Mouse (Mus musculus) limb, embryonic 15.5 days (tissue): ENCODE measurements around the gene Ccdc12. TPM values are rescaled to one million over a fixed set of nuclear protein-coding genes. Genes with fewer than 3 reads are reported as not detected.

Source experiments
- ATAC-seq: fragments of 200-750 bp; cut with Nextera tagmentation; 2 replicates; pipeline ENCODE4 v1.8.0; 2017; ENCODE audit warnings: low read depth, moderate TSS enrichment; ENCODE audit not compliant: insufficient number of reproducible peaks, low FRiP score, low TSS enrichment
- H3K27ac ChIP-seq: fragments of 300-500 bp; sonication (generic); 2 replicates; pipeline ENCODE4 v1.5.1; 2015; ENCODE audit warnings: moderate library complexity, mild to moderate bottlenecking, inconsistent platforms
- H3K27me3 ChIP-seq: fragments of 300-500 bp; sonication (generic); 2 replicates; pipeline ENCODE4 v1.6.1; 2015; ENCODE audit warnings: inconsistent platforms
- H3K36me3 ChIP-seq: fragments of 300-500 bp; sonication (generic); 2 replicates; pipeline ENCODE4 v1.6.1; 2015; ENCODE audit warnings: inconsistent platforms
- H3K4me1 ChIP-seq: fragments of 300-500 bp; sonication (generic); 2 replicates; pipeline ENCODE4 v1.6.1; 2015; ENCODE audit warnings: inconsistent platforms
- H3K4me2 ChIP-seq: fragments of 300-500 bp; sonication (generic); 2 replicates; pipeline ENCODE4 v1.6.1; 2015; ENCODE audit warnings: mild to moderate bottlenecking, inconsistent platforms
- H3K4me3 ChIP-seq: fragments of 300-500 bp; sonication (generic); 2 replicates; pipeline ENCODE4 v1.5.1; 2015; ENCODE audit warnings: mild to moderate bottlenecking, inconsistent platforms
- H3K9ac ChIP-seq: fragments of 300-500 bp; sonication (generic); 2 replicates; pipeline ENCODE4 v1.6.1; 2015; ENCODE audit warnings: inconsistent platforms
- H3K9me3 ChIP-seq: fragments of 300-500 bp; sonication (generic); 2 replicates; pipeline ENCODE4 v1.6.1; 2016; ENCODE audit warnings: inconsistent platforms
- WGBS: fragments of 180-500 bp; shearing (Covaris S2); methylation state at CpG from one replicate; pipeline ENCODE4 v1.1.7; 2015; 5-methylcytosine and 5-hydroxymethylcytosine counted together
- polyA plus RNA-seq: library from polyadenylated mRNA; unstranded; fragments of >200 nt; fragmentation: Nextera tagmentation; extraction: Ambion mirVana; gene quantifications from 2 replicates; pipeline ENCODE4 v1.2.1, GENCODE M21; 2015

Ccdc12 gene
- polyA plus RNA-seq, 1 experiment from 2014 or later, result 116 TPM

GRCm38 (mm10) chr9:110665912-110666311, 9.6 kb downstream of the Ccdc12 start:
- H3K9me3 ChIP-seq, result no peaks in the 10 kb centered on the region
- no peak for ATAC-seq
- no peaks in the 10 kb centered on the region for H3K4me1 ChIP-seq
- H3K27me3 ChIP-seq, result no peaks in the 10 kb centered on the region
- no peak overlapping the region for H3K4me3 ChIP-seq
- no peak overlapping the region for H3K27ac ChIP-seq
- WGBS, result 18% methylated on average over 4 of the region's 4 CpGs
- H3K4me2 ChIP-seq, result no peak overlapping the region
- no peaks in the 10 kb centered on the region for H3K36me3 ChIP-seq
- H3K9ac ChIP-seq, result no peak overlapping the region

GRCm38 (mm10) chr9:110666374-110666773, 10.1 kb downstream of the Ccdc12 start:
- no peak for ATAC-seq
- 52% methylated on average over 8 of the region's 8 CpGs for WGBS
- H3K9me3 ChIP-seq, result no peaks in the 10 kb centered on the region
- no peak overlapping the region for H3K4me3 ChIP-seq
- H3K4me2 ChIP-seq, result no peak overlapping the region
- H3K27me3 ChIP-seq, result no peaks in the 10 kb centered on the region
- no peaks in the 10 kb centered on the region; the same call in 1 of the 2 replicates for H3K4me1 ChIP-seq
- no peaks in the 10 kb centered on the region for H3K36me3 ChIP-seq
- no peak overlapping the region for H3K9ac ChIP-seq
- H3K27ac ChIP-seq, result no peak overlapping the region

DNA sequence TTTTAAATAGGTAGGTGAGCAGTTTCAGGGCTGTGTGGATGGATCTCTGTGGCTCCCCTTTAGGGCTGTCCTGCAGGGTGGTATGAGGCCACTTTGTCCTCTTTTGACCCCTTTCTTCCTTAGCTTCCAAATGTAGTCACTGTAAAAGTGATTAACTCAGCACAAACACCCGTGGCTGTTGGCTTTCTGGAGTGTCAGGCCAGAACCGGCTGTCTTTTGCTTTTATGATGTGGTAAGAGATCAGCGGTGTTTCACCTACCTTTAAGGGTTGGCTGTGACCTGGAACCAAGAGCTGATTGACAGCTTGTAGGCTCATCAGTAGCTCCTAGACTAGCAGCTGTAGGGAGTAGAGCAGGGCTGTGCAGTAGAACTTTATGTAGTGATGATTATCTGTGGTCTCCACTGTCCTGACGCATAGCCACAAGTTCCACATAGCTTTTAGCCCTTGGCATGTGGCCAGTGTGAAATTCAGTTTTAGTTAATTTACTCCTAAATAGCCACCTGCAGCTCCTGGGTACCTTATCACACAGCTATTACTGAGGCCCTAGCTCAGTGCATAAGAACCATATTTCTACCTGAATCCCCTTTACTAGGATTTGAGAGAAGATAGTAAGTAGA, 11.0 kb downstream of the Ccdc12 start:
- Histone ChIP-seq H3K36me3 (no peaks in the 10 kb centered on the region), H3K4me2 (no peak overlapping the region), H3K4me3 (no peak overlapping the region), H3K9me3 (no peaks in the 10 kb centered on the region), H3K27me3 (no peaks in the 10 kb centered on the region), H3K4me1 (no peaks in the 10 kb centered on the region; the same call in 1 of the 2 replicates), H3K27ac (no peak overlapping the region), H3K9ac (no peak overlapping the region)
- ATAC-seq, result no peak
- 47% methylated on average over 4 of the region's 4 CpGs for WGBS

GRCm38 (mm10) chr9:110668601-110669293, 12.4 kb downstream of the Ccdc12 start:
- no peaks in the 10 kb centered on the region for H3K9me3 ChIP-seq
- no peak for ATAC-seq
- no peaks in the 10 kb centered on the region for H3K27me3 ChIP-seq
- no peak overlapping the region for H3K4me2 ChIP-seq
- H3K36me3 ChIP-seq, result no peaks in the 10 kb centered on the region
- no peak overlapping the region for H3K27ac ChIP-seq
- no peaks in the 10 kb centered on the region; the same call in 1 of the 2 replicates for H3K4me1 ChIP-seq
- no peak overlapping the region for H3K9ac ChIP-seq
- WGBS, result 92% methylated on average over 6 of the region's 6 CpGs
- no peak overlapping the region for H3K4me3 ChIP-seq

DNA sequence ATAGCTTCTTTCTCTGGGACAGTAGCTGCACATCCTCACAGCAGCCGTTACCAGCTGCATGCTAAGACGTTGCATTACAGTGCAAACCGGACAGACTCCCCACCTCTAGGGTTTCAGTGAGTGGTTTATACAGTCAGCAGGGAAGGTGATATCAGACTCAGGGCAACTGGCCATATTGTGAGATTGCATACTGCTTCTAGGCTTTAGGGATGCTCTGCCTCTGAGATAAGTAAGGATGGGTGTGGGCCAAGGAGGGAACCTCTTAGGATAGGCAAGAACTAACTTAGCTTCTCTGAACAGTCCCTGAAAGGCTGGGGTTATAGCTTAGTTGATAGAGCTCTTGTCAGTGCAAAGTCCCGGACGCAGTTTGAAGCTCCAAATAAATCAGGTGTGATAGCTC, 13.5 kb downstream of the Ccdc12 start:
- no peaks in the 10 kb centered on the region for H3K36me3 ChIP-seq
- H3K4me3 ChIP-seq, result no peak overlapping the region
- H3K9ac ChIP-seq, result no peak overlapping the region
- H3K27ac ChIP-seq, result no peak overlapping the region
- no peaks in the 10 kb centered on the region for H3K27me3 ChIP-seq
- no peak for ATAC-seq
- H3K9me3 ChIP-seq, result no peaks in the 10 kb centered on the region
- no peaks in the 10 kb centered on the region; the same call in 1 of the 2 replicates for H3K4me1 ChIP-seq
- 86% methylated on average over 5 of the region's 5 CpGs for WGBS
- H3K4me2 ChIP-seq, result no peak overlapping the region

DNA sequence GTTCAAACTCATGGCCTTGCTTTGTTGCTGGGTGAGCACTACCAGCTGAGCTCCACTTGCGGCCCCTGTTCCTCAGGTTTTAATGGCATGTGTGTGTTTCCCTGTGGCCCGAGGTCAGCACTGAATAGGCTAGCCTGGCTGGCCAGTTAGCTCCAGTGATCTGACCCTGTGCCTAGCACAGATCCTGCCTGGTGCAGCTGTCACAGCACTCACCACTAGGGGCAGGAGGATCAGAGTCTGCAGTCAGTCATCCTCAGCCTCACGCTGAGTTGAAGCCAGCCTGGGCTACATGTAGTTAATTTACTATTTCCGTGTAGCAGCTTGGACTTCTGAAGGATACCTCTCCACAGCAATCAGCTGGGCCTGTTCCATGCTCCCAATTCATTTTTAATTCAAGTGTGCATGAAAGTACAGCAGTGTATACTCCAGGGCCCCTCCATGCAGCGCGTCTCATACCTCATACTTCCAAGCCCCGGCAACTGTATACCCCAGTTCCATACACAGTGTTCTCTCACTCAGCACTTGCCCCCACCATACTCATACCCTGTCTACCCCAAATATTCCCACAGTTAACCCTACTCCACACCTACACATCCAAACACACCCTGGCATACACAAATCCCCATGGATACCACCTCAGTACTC, 16.3 kb downstream of the Ccdc12 start:
- Histone ChIP-seq H3K27ac (no peak overlapping the region), H3K27me3 (no peaks in the 10 kb centered on the region), H3K9me3 (no peaks in the 10 kb centered on the region), H3K4me2 (no peak overlapping the region), H3K4me3 (no peak overlapping the region), H3K4me1 (no peaks in the 10 kb centered on the region; the same call in 1 of the 2 replicates), H3K36me3 (no peaks in the 10 kb centered on the region), H3K9ac (no peak overlapping the region)
- peak; percentile 32; the same call in 1 of the 2 replicates for ATAC-seq
- 67% methylated on average over 7 of the region's 7 CpGs for WGBS

DNA sequence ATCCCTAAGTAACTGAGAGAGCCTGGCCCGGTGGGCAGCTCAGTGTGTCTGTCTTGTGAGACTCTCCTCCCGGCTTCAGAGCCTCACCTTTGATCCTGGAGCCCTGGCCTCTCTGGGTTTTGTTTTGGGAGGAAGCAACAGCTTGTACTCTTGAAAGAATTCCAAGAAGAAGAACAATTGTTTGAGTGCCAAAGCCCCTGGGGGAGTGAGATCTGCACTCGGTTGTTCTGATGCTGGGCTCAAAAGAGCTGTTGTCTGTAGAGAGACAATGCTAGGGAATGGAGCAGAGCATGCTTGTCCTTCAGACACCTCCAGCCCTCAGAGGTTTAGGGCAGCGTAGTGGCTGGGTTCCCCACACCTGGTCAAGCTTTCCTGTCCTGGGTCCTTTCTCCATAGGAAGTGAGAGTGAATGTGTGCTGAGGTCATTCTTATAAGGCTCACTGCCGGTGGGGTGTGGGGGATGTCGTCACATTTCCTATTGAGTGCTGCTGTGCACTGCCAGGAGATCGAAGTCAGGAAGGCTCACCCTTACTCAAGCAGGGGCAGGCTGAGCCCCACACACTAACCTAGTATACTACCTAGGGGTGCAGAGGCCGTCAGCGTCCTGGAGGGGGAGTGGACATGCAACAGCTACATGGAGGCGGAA, 16.9 kb downstream of the Ccdc12 start:
- H3K4me1 ChIP-seq, result no peaks in the 10 kb centered on the region; the same call in 1 of the 2 replicates
- peak overlapping the region; percentile 55; the same call in 1 of the 2 replicates for H3K27ac ChIP-seq
- WGBS, result 69% methylated on average over 10 of the region's 10 CpGs
- H3K4me2 ChIP-seq, result no peak overlapping the region
- no peak overlapping the region for H3K4me3 ChIP-seq
- no peak for ATAC-seq
- no peaks in the 10 kb centered on the region for H3K9me3 ChIP-seq
- no peak overlapping the region for H3K9ac ChIP-seq
- H3K27me3 ChIP-seq, result no peaks in the 10 kb centered on the region
- H3K36me3 ChIP-seq, result no peaks in the 10 kb centered on the region

- Histone ChIP-seq H3K9ac (no peak overlapping the region), H3K36me3 (no peaks in the 10 kb centered on the region; the same call in 1 of the 2 replicates), H3K27me3 (no peaks in the 10 kb centered on the region), H3K4me2 (no peak overlapping the region), H3K4me3 (no peak overlapping the region), H3K27ac (no peak overlapping the region), H3K9me3 (no peaks in the 10 kb centered on the region), H3K4me1 (no peaks in the 10 kb centered on the region)
- ATAC-seq, result no peak
- WGBS, result 78% methylated on average over 8 of the region's 8 CpGs
Measured at GRCm38 (mm10) chr9:110676492-110676911, 20.2 kb downstream of the Ccdc12 start.

DNA sequence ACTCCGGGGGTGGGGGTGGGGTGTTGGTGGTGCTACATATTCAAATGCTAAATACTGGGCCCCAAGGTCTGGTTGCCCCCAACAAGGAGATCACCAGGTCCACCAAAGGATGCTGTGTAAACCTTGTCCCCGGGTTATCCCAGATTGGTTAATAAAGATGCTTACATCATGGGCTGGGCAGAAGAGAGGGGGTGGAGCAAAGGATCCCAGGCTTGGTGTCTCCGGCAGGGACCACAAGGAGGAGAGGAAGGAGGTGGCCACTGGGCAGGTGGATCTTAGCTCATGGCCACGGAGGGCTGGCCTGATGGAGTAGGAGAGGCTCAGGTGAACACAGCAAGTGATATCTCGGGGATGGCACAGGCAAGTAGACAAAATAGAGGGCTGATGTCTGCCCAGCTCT, 22.6 kb downstream of the Ccdc12 start:
- 73% methylated on average over 5 of the region's 5 CpGs for WGBS
- no peak for ATAC-seq

DNA sequence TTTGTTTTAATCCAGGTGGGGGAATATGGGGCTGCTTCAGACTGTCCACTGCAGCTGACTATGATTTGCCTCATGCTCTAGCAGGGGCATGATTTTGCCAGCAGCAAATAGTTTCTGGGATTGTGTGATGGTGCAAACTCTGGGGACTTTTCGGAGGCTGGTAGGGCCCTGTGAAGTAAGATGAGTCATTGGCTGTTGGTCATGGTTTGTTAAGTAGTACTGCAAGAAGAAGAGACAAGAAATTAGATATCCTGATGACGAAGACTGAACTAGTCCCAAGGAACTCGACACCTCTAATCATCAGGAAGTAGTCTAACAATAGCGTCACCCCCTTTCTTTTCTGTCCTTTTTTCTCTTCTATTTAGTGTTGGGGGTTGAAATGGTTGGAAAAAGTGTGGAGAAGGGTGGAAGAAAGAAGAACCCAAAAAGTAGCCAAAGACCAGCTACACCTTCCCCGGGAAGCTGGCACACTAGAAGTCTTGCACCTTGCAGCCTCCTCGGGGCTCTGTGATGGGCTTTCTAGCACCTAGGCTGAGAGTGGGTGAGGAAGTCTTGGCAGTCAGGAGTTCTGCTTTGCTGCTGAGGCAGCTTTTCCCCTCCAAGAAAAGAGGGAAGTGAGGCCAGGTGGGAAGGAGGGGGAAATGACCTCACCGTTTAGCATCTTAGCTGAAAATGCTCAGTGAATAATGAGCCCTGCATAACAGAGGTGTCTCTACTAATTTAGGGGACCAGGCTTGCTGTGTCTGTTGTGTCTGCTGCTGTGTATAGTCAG, 24.6 kb downstream of the Ccdc12 start:
- Histone ChIP-seq H3K27ac (no peak overlapping the region), H3K4me2 (no peak overlapping the region), H3K9me3 (no peaks in the 10 kb centered on the region), H3K27me3 (no peaks in the 10 kb centered on the region), H3K4me3 (no peak overlapping the region), H3K4me1 (peaks cover 28% of the 10 kb centered on the region), H3K36me3 (no peaks in the 10 kb centered on the region; the same call in 1 of the 2 replicates), H3K9ac (no peak overlapping the region)
- 70% methylated on average over 7 of the region's 7 CpGs for WGBS
- ATAC-seq, result no peak

More for the DNA sequence above, 22.6 kb downstream of the Ccdc12 start:
- Histone ChIP-seq H3K9ac (no peak overlapping the region), H3K4me2 (no peak overlapping the region), H3K4me3 (no peak overlapping the region), H3K36me3 (no peaks in the 10 kb centered on the region; the same call in 1 of the 2 replicates), H3K27ac (no peak overlapping the region), H3K4me1 (peaks cover 12% of the 10 kb centered on the region), H3K27me3 (no peaks in the 10 kb centered on the region), H3K9me3 (no peaks in the 10 kb centered on the region)

DNA sequence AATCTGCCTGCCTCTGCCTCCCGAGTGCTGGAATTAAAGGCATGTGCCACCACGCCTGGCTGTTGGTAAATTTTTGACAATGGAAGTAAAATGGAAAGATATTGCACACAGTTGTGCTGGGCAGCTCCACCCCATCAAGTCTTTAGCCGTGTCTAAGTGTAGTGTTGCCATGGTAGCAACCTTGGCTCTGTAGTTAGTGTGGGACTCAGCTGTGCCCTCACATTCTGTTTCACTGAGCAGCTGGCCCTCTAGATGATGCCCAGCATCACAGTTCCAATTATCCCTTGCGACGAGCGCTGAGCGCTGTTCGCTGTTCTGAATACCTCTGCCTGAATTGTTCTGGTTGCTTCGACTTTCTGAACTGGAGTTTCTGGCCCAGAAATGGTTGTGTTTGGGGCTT, 25.5 kb downstream of the Ccdc12 start:
- ATAC-seq, result no peak
- H3K27ac ChIP-seq, result no peak overlapping the region
- WGBS, result 67% methylated on average over 9 of the region's 9 CpGs
- H3K4me2 ChIP-seq, result no peak overlapping the region
- H3K27me3 ChIP-seq, result no peaks in the 10 kb centered on the region
- peaks cover 31% of the 10 kb centered on the region for H3K4me1 ChIP-seq
- H3K9ac ChIP-seq, result no peak overlapping the region
- no peaks in the 10 kb centered on the region; the same call in 1 of the 2 replicates for H3K36me3 ChIP-seq
- H3K9me3 ChIP-seq, result no peaks in the 10 kb centered on the region
- H3K4me3 ChIP-seq, result no peak overlapping the region
